Mouse (Mus musculus): ENCODE measurements around the gene Lemd1.

DNA sequence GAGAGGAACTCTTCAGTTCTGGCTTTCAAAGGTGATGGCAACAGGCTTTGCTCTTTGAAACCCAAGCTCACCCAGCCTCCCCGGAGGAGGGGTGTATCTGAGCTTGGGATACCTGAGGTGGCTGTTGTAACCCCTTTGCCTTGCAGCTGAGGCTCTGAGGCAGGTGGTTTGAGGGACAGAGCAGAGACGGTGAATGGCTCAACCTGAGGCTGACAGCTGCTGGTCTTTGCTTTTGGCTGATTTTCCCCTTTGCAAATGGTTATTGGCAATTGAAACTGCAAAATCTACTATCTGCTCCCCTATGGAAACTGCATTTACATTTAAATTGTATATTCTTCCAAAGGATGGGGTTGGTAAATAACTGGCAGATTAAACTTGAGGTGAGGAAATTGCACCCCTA lies 30.4 kb downstream of the Lemd1 start:
- TF ChIP-seq CTCF (IDR thresholded peaks at IDR 0.05; ENCODE audit: borderline replicate concordance, insufficient read depth, low read length) (no peak), POLR2A (IDR thresholded peaks at IDR 0.05; ENCODE audit: low read depth, low read length) (no peak)
